Mouse (Mus musculus) heart, embryonic 11.5 days (tissue): ENCODE data around the gene Kcnab2. TPM values are rescaled to one million over a fixed set of nuclear protein-coding genes. Genes with fewer than 3 reads are reported as not detected.

ENCODE experiments used
- ATAC-seq: fragments of 200-750 bp; cut with Nextera tagmentation; replicated peaks from 2 replicates; pipeline ENCODE4 v1.8.0; 2017; ENCODE audit warnings: moderate library complexity; ENCODE audit not compliant: insufficient number of reproducible peaks, low FRiP score, low TSS enrichment
- H3K27ac ChIP-seq: fragments of 300-500 bp; sonication (generic); 2 replicates; pipeline ENCODE4 v1.5.1; 2014; ENCODE audit warnings: mild to moderate bottlenecking, low read depth, low read length
- H3K27me3 ChIP-seq: fragments of 300-500 bp; sonication (generic); 2 replicates; pipeline ENCODE4 v1.6.1; 2014; ENCODE audit warnings: mild to moderate bottlenecking, low read length, mixed read lengths; ENCODE audit not compliant: control insufficient read depth, insufficient read depth
- H3K36me3 ChIP-seq: fragments of 300-500 bp; sonication (generic); 2 replicates; pipeline ENCODE4 v1.6.1; 2014; ENCODE audit warnings: mild to moderate bottlenecking, low read length, moderate library complexity, mixed read lengths; ENCODE audit not compliant: control insufficient read depth, insufficient read depth
- H3K4me1 ChIP-seq: fragments of 300-500 bp; sonication (generic); 2 replicates; pipeline ENCODE4 v1.6.1; 2014; ENCODE audit warnings: low read length; ENCODE audit not compliant: control insufficient read depth, insufficient read depth
- H3K4me2 ChIP-seq: fragments of 300-500 bp; sonication (generic); 2 replicates; pipeline ENCODE4 v1.6.1; 2014; ENCODE audit warnings: mild to moderate bottlenecking, moderate library complexity
- H3K4me3 ChIP-seq: fragments of 300-500 bp; sonication (generic); 2 replicates; pipeline ENCODE4 v1.5.1; 2014; ENCODE audit warnings: low read depth, low read length
- H3K9ac ChIP-seq: fragments of 300-500 bp; sonication (generic); 2 replicates; pipeline ENCODE4 v1.6.1; 2014; ENCODE audit warnings: mild to moderate bottlenecking, low read depth, low read length, moderate library complexity
- H3K9me3 ChIP-seq: fragments of 300-500 bp; sonication (generic); replicated peaks from 2 replicates; pipeline ENCODE4 v1.6.1; 2016; ENCODE audit warnings: low read length; ENCODE audit not compliant: control insufficient read depth
- WGBS: fragments of 180-500 bp; shearing (Covaris S2); extraction: QIAGEN DNeasy Blood & Tissue Kit; methylation state at CpG from one replicate; pipeline ENCODE4 v1.1.7; 2014; ENCODE audit not compliant: insufficient replicate concordance; 5-methylcytosine and 5-hydroxymethylcytosine counted together
- polyA plus RNA-seq: library from polyadenylated mRNA; unstranded; fragments of >200 nt; fragmentation: Nextera tagmentation; extraction: Ambion mirVana; gene quantifications from 2 replicates; pipeline ENCODE4 v1.2.1, GENCODE M21; 2014

The Kcnab2 gene
- polyA plus RNA-seq, 1 experiment from 2014 or later, result 3.5 TPM

- H3K4me2 ChIP-seq, result no peak overlapping the region
- no peaks in the 10 kb centered on the region for H3K36me3 ChIP-seq
- no peak for ATAC-seq
- H3K27ac ChIP-seq, result no peak overlapping the region
- WGBS, result 82% methylated on average over 17 of the region's 17 CpGs
- H3K4me1 ChIP-seq, result no peaks in the 10 kb centered on the region
- no peaks in the 10 kb centered on the region for H3K9me3 ChIP-seq
- no peak overlapping the region for H3K4me3 ChIP-seq
- H3K9ac ChIP-seq, result no peak overlapping the region
- H3K27me3 ChIP-seq, result peaks cover 7% of the 10 kb centered on the region
Observed at GRCm38 (mm10) chr4:152392627-152393026, 85.0 kb downstream of the Kcnab2 start.

DNA sequence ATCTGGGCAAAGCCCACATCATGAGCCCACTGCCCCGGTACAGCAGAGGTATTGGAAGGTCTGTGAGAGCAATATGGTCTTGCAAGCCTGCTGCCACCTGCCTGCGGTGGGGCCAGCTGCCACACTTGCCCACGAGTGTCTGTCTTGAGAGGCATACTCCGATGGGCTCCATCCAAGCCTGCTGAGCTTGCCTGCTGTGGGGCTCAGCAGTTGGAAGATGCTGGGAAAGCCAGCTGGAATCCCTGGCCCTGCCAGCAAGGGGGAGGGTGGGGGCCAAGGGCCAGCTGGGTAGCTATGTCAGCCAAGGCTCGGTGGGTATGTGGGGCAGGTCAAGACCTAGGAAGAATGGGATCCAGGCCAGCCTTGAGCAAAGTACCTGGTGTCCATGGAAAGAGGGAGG, 85.5 kb downstream of the Kcnab2 start:
- no peak for ATAC-seq
- no peaks in the 10 kb centered on the region for H3K36me3 ChIP-seq
- H3K27me3 ChIP-seq, result peaks cover 7% of the 10 kb centered on the region
- H3K27ac ChIP-seq, result no peak overlapping the region
- H3K4me2 ChIP-seq, result no peak overlapping the region
- no peak overlapping the region for H3K4me3 ChIP-seq
- H3K9me3 ChIP-seq, result no peaks in the 10 kb centered on the region
- no peaks in the 10 kb centered on the region for H3K4me1 ChIP-seq
- WGBS, result 63% methylated on average over 5 of the region's 5 CpGs
- H3K9ac ChIP-seq, result no peak overlapping the region

DNA sequence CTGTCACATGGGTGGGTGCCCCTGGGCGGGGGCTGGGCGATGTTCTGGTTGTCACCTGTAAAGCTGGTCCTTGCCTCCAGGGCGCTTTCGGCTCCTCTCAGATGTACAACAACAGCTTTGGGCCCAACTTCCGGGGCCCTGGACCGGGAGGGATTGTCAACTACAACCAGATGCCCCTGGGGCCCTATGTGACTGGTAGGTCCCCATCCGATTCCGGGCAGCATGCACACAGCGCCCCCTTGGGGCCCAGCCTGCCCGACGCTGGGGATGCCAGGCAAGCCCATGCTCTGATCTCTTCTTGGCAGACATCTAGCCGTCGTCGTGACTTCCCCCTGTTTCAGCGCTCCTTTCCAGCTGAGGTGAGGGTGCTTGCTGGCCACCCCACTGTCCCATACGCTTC, 92.0 kb downstream of the Kcnab2 start:
- no peak for ATAC-seq
- Histone ChIP-seq H3K9ac (no peak overlapping the region), H3K4me1 (no peaks in the 10 kb centered on the region), H3K4me2 (no peak overlapping the region), H3K27ac (no peak overlapping the region), H3K4me3 (no peak overlapping the region), H3K36me3 (no peaks in the 10 kb centered on the region), H3K9me3 (no peaks in the 10 kb centered on the region), H3K27me3 (peaks cover 2% of the 10 kb centered on the region)
- 47% methylated on average over 16 of the region's 16 CpGs for WGBS

- H3K9ac ChIP-seq, result no peak overlapping the region
- H3K4me1 ChIP-seq, result no peaks in the 10 kb centered on the region
- no peak overlapping the region for H3K27ac ChIP-seq
- no peaks in the 10 kb centered on the region for H3K36me3 ChIP-seq
- H3K9me3 ChIP-seq, result no peaks in the 10 kb centered on the region
- no peak overlapping the region for H3K4me3 ChIP-seq
- H3K4me2 ChIP-seq, result no peak overlapping the region
- WGBS, result 78% methylated on average over 16 of the region's 17 CpGs
- no peak for ATAC-seq
- H3K27me3 ChIP-seq, result peaks cover 2% of the 10 kb centered on the region
Observed at GRCm38 (mm10) chr4:152382528-152383252, 95.0 kb downstream of the Kcnab2 start.

GRCm38 (mm10) chr4:152365228-152365627, 112.4 kb downstream of the Kcnab2 start:
- Histone ChIP-seq H3K9ac (no peak overlapping the region), H3K27ac (no peak overlapping the region), H3K4me2 (no peak overlapping the region), H3K4me3 (no peak overlapping the region), H3K4me1 (no peaks in the 10 kb centered on the region), H3K36me3 (no peaks in the 10 kb centered on the region), H3K27me3 (peaks cover 22% of the 10 kb centered on the region), H3K9me3 (no peaks in the 10 kb centered on the region)
- no peak for ATAC-seq
- 61% methylated on average over 7 of the region's 7 CpGs for WGBS

DNA sequence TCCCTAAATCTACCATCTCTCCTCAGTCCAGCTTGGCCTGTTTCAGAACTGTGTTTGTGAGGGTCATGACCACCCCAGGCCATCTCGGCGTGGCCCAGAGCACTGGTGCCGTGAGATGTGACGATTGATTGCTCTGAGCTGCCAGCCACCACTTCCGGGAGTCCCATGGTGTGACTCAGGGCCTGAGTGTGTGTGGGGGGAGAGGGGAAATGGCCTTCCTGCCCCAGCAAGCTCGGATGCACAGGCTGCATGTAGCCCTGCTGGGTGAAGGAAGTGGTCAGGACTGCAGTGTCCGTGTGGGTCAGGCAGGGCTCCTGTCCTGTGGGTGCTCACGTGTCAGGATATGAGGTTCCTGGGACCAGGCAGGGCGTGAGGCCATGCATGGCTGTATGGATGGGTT, 115.5 kb downstream of the Kcnab2 start:
- H3K36me3 ChIP-seq, result no peaks in the 10 kb centered on the region
- WGBS, result 50% methylated on average over 9 of the region's 9 CpGs
- no peak overlapping the region for H3K27ac ChIP-seq
- no peak overlapping the region for H3K9ac ChIP-seq
- no peaks in the 10 kb centered on the region for H3K9me3 ChIP-seq
- no peak overlapping the region for H3K4me3 ChIP-seq
- peaks cover 36% of the 10 kb centered on the region for H3K27me3 ChIP-seq
- H3K4me1 ChIP-seq, result no peaks in the 10 kb centered on the region
- ATAC-seq, result no peak
- H3K4me2 ChIP-seq, result no peak overlapping the region

DNA sequence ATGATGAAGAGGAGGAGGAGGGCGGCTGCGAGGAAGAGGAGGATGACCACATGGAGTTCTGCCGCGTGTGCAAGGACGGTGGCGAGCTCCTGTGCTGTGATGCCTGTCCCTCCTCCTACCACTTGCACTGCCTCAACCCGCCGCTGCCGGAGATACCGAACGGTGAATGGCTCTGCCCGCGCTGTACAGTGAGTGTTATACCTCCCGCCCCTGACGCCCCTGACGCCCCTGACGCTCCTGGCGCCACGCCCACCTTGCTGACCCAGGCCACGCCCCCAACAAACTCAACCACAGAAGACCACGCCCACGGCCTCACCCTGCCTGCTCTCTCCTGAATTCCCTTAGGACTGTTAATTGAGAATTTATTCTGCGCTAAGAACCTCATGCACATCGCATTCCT, 116.8 kb downstream of the Kcnab2 start:
- Histone ChIP-seq H3K9me3 (no peaks in the 10 kb centered on the region), H3K4me1 (no peaks in the 10 kb centered on the region), H3K4me2 (peak overlapping the region; percentile 53), H3K9ac (no peak overlapping the region), H3K36me3 (no peaks in the 10 kb centered on the region), H3K27me3 (peaks cover 38% of the 10 kb centered on the region), H3K27ac (no peak overlapping the region), H3K4me3 (peak overlapping the region; percentile 15; the same call in 1 of the 2 replicates)
- ATAC-seq, result no peak; the same call in 1 of the 2 replicates
- 2% methylated on average over 23 of the region's 24 CpGs for WGBS

GRCm38 (mm10) chr4:152359700-152360099, 118.0 kb downstream of the Kcnab2 start:
- Histone ChIP-seq H3K4me3 (no peak overlapping the region), H3K4me1 (no peaks in the 10 kb centered on the region), H3K27me3 (peaks cover 36% of the 10 kb centered on the region), H3K9me3 (no peaks in the 10 kb centered on the region), H3K4me2 (no peak overlapping the region), H3K27ac (no peak overlapping the region), H3K36me3 (no peaks in the 10 kb centered on the region), H3K9ac (no peak overlapping the region)
- no peak for ATAC-seq
- 6% methylated on average over 10 of the region's 11 CpGs for WGBS

DNA sequence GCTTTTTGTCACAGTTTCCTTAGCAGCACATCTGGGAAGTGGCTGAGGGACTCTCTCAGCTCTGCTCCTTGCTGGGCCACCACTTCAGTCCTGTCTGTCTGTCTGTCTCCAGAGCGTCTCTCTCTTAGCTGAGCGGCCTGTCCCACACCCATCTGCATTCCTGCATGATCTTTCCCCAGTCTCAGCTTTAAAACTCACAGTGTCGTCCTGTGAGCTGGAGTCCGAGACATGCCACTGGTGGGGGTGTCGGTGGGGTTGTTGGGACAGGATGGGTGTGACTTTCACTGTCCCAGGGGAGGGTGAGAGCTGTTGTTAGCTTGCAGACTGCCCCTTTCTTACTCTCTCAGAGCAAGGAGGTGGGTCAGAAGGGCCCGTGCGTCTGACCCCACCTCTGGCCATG, 122.0 kb downstream of the Kcnab2 start:
- H3K9me3 ChIP-seq, result no peaks in the 10 kb centered on the region
- H3K36me3 ChIP-seq, result no peaks in the 10 kb centered on the region
- H3K27ac ChIP-seq, result no peak overlapping the region
- H3K4me1 ChIP-seq, result no peaks in the 10 kb centered on the region
- WGBS, result 65% methylated on average over 7 of the region's 7 CpGs
- H3K4me2 ChIP-seq, result no peak overlapping the region
- ATAC-seq, result no peak
- H3K9ac ChIP-seq, result no peak overlapping the region
- peaks cover 48% of the 10 kb centered on the region for H3K27me3 ChIP-seq
- no peak overlapping the region for H3K4me3 ChIP-seq
